8 mouse cellular contexts compared by ENCODE assay signal in the genomic region with DNA sequence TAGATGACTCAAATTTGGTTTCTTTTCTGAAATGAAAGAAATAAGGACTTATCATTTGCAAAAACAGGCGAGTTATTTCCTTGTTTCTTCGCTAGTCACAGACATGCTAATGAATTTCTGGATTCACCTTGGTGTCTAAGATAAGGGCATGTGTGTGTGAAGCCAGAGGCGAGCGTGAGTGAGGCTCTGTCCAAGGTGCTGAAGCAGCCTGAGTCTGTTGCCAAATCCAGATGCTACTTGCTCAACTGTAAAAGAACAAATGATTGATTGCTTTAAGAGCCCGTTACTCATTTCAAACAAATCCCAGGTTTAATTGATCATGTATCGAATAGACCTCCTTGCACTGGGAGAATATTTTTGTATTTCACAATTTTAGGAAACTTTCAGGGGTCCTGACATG.
DNase-seq lines count a peak whose midpoint lies in the region; ATAC-seq lines count a peak whose summit lies in the region.

No protein-coding gene starts in this region.

- DNase-seq in kidney, adult 18-20 months: peak; percentile 9
- no peak for DNase-seq in kidney, adult 11 months
- peak; percentile 77 for DNase-seq in ES-CJ7 (ENCODE audit: low read depth, low spot score)
- peak; percentile 8 for DNase-seq in adrenal gland, adult 8-10 months
- DNase-seq in kidney, postnatal 25 days: peak; percentile 42 to 51
- no peak for DNase-seq in layer of hippocampus, adult 11-12 months (ENCODE audit: low spot score)
- DNase-seq in spleen, postnatal 14 days (ENCODE audit: low spot score in 2 of 2): no peak

- ATAC-seq in erythroid progenitor cell, adult 5-6 weeks (replicated peaks; ENCODE audit: low FRiP score, poor library complexity, severe bottlenecking): no peak

Comparison
In these comparisons a context has a peak if more than half of its experiments do, and no peak if none do; other contexts are left out.
1. DNase-seq: peak in kidney, adult 18-20 months (single experiment), ES-CJ7 (single experiment), adrenal gland, adult 8-10 months (single experiment) and kidney, postnatal 25 days (2 of 2); none in kidney, adult 11 months (single experiment), layer of hippocampus, adult 11-12 months (single experiment) and spleen, postnatal 14 days (0 of 2).